8 mouse cellular contexts compared by ENCODE assay signal in genomic region chr1:131613361-131614133, GRCm38 (mm10). TPM values are rescaled to one million over a fixed set of nuclear protein-coding genes. Genes with fewer than 3 reads are reported as not detected.
A peak's percentile ranks its signal among the peaks of the same experiment; 100 is the strongest.
DNase-seq lines count a peak whose midpoint lies in the region; ATAC-seq and TF ChIP-seq lines count a peak whose summit lies in the region.

No protein-coding gene starts in this region.

- TF ChIP-seq RAD21 in MEL (IDR thresholded peaks at IDR 0.05; ENCODE audit: low read depth, low read length): peak; percentile 77

- no peak overlapping the region for H3K4me2 ChIP-seq in heart, embryonic 16.5 days (ENCODE audit: low read depth, low read length)
- H3K4me2 ChIP-seq in lung, embryonic 15.5 days: no peak overlapping the region

- peaks cover 0 to 18% of the 10 kb centered on the region in 2 experiments; a peak in 2 of 4 replicates for H3K36me3 ChIP-seq in MEL (ENCODE audit: control insufficient read depth in 1 of 2, insufficient read depth in 2 of 2, low read length in 2 of 2)
- H3K36me3 ChIP-seq in heart, embryonic 16.5 days (ENCODE audit: control insufficient read depth, insufficient read depth): no peaks in the 10 kb centered on the region
- H3K36me3 ChIP-seq in lung, embryonic 15.5 days: no peaks in the 10 kb centered on the region

- H3K27me3 ChIP-seq in MEL (ENCODE audit: control insufficient read depth in 1 of 2, insufficient read depth in 2 of 2, low read length in 2 of 2): no peaks in the 10 kb centered on the region; a peak in 1 of 4 replicates
- no peaks in the 10 kb centered on the region for H3K27me3 ChIP-seq in heart, embryonic 16.5 days (ENCODE audit: control insufficient read depth, insufficient read depth, low read length)
- H3K27me3 ChIP-seq in lung, embryonic 15.5 days: no peaks in the 10 kb centered on the region

- TF ChIP-seq CTCF in MEL (IDR thresholded peaks at IDR 0.05 in 2 of 3, conservative IDR thresholded peaks at IDR 0.05 in 1 of 3; ENCODE audit: control insufficient read depth in 1 of 3, insufficient read depth in 1 of 3, low read depth in 2 of 3, low read length in 3 of 3, poor library complexity in 1 of 3, severe bottlenecking in 1 of 3): peak; percentile 52 to 78 (median 74)
- peak; percentile 79 for TF ChIP-seq CTCF in layer of hippocampus, adult 2 months (conservative IDR thresholded peaks at IDR 0.05)

- peak; percentile 90 for DNase-seq in MEL (ENCODE audit: low read depth, low spot score)
- peak; percentile 84 for DNase-seq in c-Kit-negative CD71-positive TER-119-positive erythroid progenitor cells, embryonic 14.5 days (ENCODE audit: low read depth, low spot score)
- peak; percentile 36 for DNase-seq in fibroblast of lung, adult 2 months (ENCODE audit: low read depth)
- DNase-seq in layer of hippocampus, adult 2 months (ENCODE audit: low spot score in 2 of 2): peak; percentile 46 to 68
- peak; percentile 55 to 71 for DNase-seq in right cerebral cortex, postnatal 10 days (ENCODE audit: low spot score in 2 of 2)
- DNase-seq in urinary bladder, postnatal 10 days (ENCODE audit: low spot score): peak; percentile 45

- no peak for TF ChIP-seq EP300 in MEL (IDR thresholded peaks at IDR 0.05; ENCODE audit: low read depth in 1 of 2, low read length in 2 of 2)

- no peak for TF ChIP-seq POLR2A in MEL (IDR thresholded peaks at IDR 0.05; ENCODE audit: control insufficient read depth in 1 of 2, insufficient read depth in 1 of 2, low read depth in 1 of 2, low read length in 2 of 2, poor library complexity in 1 of 2)

- no peaks in the 10 kb centered on the region for H3K9me3 ChIP-seq in MEL (replicated peaks; ENCODE audit: insufficient read depth, low read length)
- no peaks in the 10 kb centered on the region for H3K9me3 ChIP-seq in heart, embryonic 16.5 days (replicated peaks; ENCODE audit: control insufficient read depth, low read length)
- H3K9me3 ChIP-seq in lung, embryonic 15.5 days: no peaks in the 10 kb centered on the region

- WGBS in heart, embryonic 16.5 days: 75% methylated on average over 16 of the region's 16 CpGs
- WGBS in lung, embryonic 15.5 days: 68% methylated on average over 16 of the region's 16 CpGs

- H3K4me1 ChIP-seq in MEL (ENCODE audit: control insufficient read depth in 1 of 2, insufficient read depth in 2 of 2, low read length in 2 of 2): peaks cover 5 to 23% of the 10 kb centered on the region in 2 experiments
- H3K4me1 ChIP-seq in heart, embryonic 16.5 days (ENCODE audit: control insufficient read depth, insufficient read depth, low read length): no peaks in the 10 kb centered on the region; the same call in 1 of the 2 replicates
- no peaks in the 10 kb centered on the region for H3K4me1 ChIP-seq in lung, embryonic 15.5 days

- H3K27ac ChIP-seq in MEL (ENCODE audit: control insufficient read depth, low read depth, low read length): no peak overlapping the region
- no peak overlapping the region for H3K27ac ChIP-seq in heart, embryonic 16.5 days (ENCODE audit: low read length)
- H3K27ac ChIP-seq in layer of hippocampus, adult 2 months: no peak overlapping the region
- no peak overlapping the region for H3K27ac ChIP-seq in lung, embryonic 15.5 days

- ATAC-seq in heart, embryonic 16.5 days (replicated peaks; ENCODE audit: extremely low read depth, insufficient read depth, low FRiP score): peak; percentile 78
- peak; percentile 80; the same call in 1 of the 2 replicates for ATAC-seq in lung, embryonic 15.5 days (ENCODE audit: borderline replicate concordance, extremely low read depth, low FRiP score, low TSS enrichment)

- H3K9ac ChIP-seq in MEL (ENCODE audit: control insufficient read depth, low read depth, low read length, poor library complexity, severe bottlenecking): no peak overlapping the region
- H3K9ac ChIP-seq in heart, embryonic 16.5 days (ENCODE audit: low read length): no peak overlapping the region
- no peak overlapping the region for H3K9ac ChIP-seq in lung, embryonic 15.5 days

- no peaks in the 10 kb centered on the region for H3K79me2 ChIP-seq in MEL (ENCODE audit: control insufficient read depth, insufficient read depth, low read length, poor library complexity)

- H3K4me3 ChIP-seq in MEL (ENCODE audit: control insufficient read depth in 1 of 2, insufficient read depth in 1 of 2, low read depth in 2 of 2, low read length in 2 of 2): no peak overlapping the region
- no peak overlapping the region for H3K4me3 ChIP-seq in heart, embryonic 16.5 days (ENCODE audit: low read length)
- H3K4me3 ChIP-seq in layer of hippocampus, adult 2 months: no peak overlapping the region
- no peak overlapping the region for H3K4me3 ChIP-seq in lung, embryonic 15.5 days

TF ChIP-seq in MEL, 35 proteins besides CTCF, POLR2A, EP300 and RAD21:
- TF ChIP-seq TAL1 (IDR thresholded peaks at IDR 0.05; ENCODE audit: low read length) (no peak), KAT2A (conservative IDR thresholded peaks at IDR 0.05; ENCODE audit: low read depth, low read length) (no peak), USF1 (IDR thresholded peaks at IDR 0.05; ENCODE audit: low read depth, low read length) (no peak), ETS1 (IDR thresholded peaks at IDR 0.05; ENCODE audit: low read depth, low read length) (no peak), ELF1 (IDR thresholded peaks at IDR 0.05; ENCODE audit: low read depth, low read length) (no peak), NRF1 (IDR thresholded peaks at IDR 0.05; ENCODE audit: insufficient read depth, low read depth, low read length, poor library complexity, severe bottlenecking) (no peak), MAX (IDR thresholded peaks at IDR 0.05; ENCODE audit: low read length) (no peak), CHD2 (IDR thresholded peaks at IDR 0.05; ENCODE audit: low read length) (no peak), USF2 (IDR thresholded peaks at IDR 0.05; ENCODE audit: borderline replicate concordance in 1 of 2, insufficient read depth in 1 of 2, low read depth in 1 of 2, low read length in 2 of 2) (no peak), GATA1 (IDR thresholded peaks at IDR 0.05; ENCODE audit: low read depth, low read length) (no peak), SMC3 (IDR thresholded peaks at IDR 0.05; ENCODE audit: low read depth, low read length) (peak; percentile 91), GABPA (IDR thresholded peaks at IDR 0.05; ENCODE audit: low read depth, low read length) (no peak), TBP (IDR thresholded peaks at IDR 0.05; ENCODE audit: low read depth, low read length) (no peak), NELFE (IDR thresholded peaks at IDR 0.05; ENCODE audit: low read depth, low read length) (no peak), ZC3H11A (IDR thresholded peaks at IDR 0.05; ENCODE audit: low read depth, low read length) (peak; percentile 77), ZKSCAN1 (IDR thresholded peaks at IDR 0.05; ENCODE audit: low read depth, low read length) (peak; percentile 8; the same call in 1 of the 2 replicates), ZNF384 (IDR thresholded peaks at IDR 0.05; ENCODE audit: low read depth, low read length) (peak; percentile 98), RCOR1 (IDR thresholded peaks at IDR 0.05; ENCODE audit: low read depth, low read length) (no peak), MEF2A (IDR thresholded peaks at IDR 0.05; ENCODE audit: extremely low read depth, insufficient replicate concordance, low read depth, low read length, poor library complexity, severe bottlenecking) (no peak), MYC (IDR thresholded peaks at IDR 0.05; ENCODE audit: low read depth, low read length) (no peak), POLR2AphosphoS5 (IDR thresholded peaks at IDR 0.05; ENCODE audit: borderline replicate concordance, low read depth, low read length) (no peak), CHD1 (IDR thresholded peaks at IDR 0.05; ENCODE audit: low read depth, low read length) (no peak), TCF12 (IDR thresholded peaks at IDR 0.05; ENCODE audit: low read depth, low read length) (no peak), MAFK (IDR thresholded peaks at IDR 0.05; ENCODE audit: borderline replicate concordance, low read depth, low read length) (no peak), HCFC1 (IDR thresholded peaks at IDR 0.05; ENCODE audit: low read depth, low read length) (no peak), JUND (IDR thresholded peaks at IDR 0.05; ENCODE audit: low read depth, low read length) (no peak)

RNA-seq across cellular contexts. Expression of gene Avpr1b, which starts 14.5 kb away (rescaled TPM):
- total RNA-seq in MEL (2012; rRNA removed): not detected in 2 replicates
- not detected for polyA plus RNA-seq in MEL (2012; ENCODE audit: insufficient read depth in 1 of 2, insufficient read length in 2 of 2, low read depth in 1 of 2, low replicate concordance in 2 of 2, missing spikeins in 1 of 2)
- not detected in 2 replicates for polyA plus RNA-seq in heart, embryonic 16.5 days (2015; fragmentation: Nextera tagmentation; extraction: Ambion mirVana)
- total RNA-seq in layer of hippocampus, adult 2 months (2021): under 1 TPM; 0.20 to 0.37 TPM
- polyA plus RNA-seq in lung, embryonic 15.5 days (2015; fragmentation: Nextera tagmentation; extraction: Ambion mirVana): not detected in 2 replicates

RNA-seq across cellular contexts. Expression of gene Ctse, which starts 24.6 kb away (rescaled TPM):
- total RNA-seq in MEL (2012; rRNA removed): 50.9 and 92.7 TPM in 2 replicates
- polyA plus RNA-seq in MEL (2012; ENCODE audit: insufficient read depth in 1 of 2, insufficient read length in 2 of 2, low read depth in 1 of 2, low replicate concordance in 2 of 2, missing spikeins in 1 of 2): 10 to 100 TPM in 1 of 2 experiments, not detected in 1; 55.2 TPM
- 0.80 and 0.87 TPM in 2 replicates for polyA plus RNA-seq in heart, embryonic 16.5 days (2015; fragmentation: Nextera tagmentation; extraction: Ambion mirVana)
- not detected for total RNA-seq in layer of hippocampus, adult 2 months (2021)
- 0.72 and 0.80 TPM in 2 replicates for polyA plus RNA-seq in lung, embryonic 15.5 days (2015; fragmentation: Nextera tagmentation; extraction: Ambion mirVana)

Comparison
In these comparisons a context has a peak if more than half of its experiments do, and no peak if none do; other contexts are left out.
1. DNase-seq: peak in every context shown above with its lines; median percentile 90 in MEL; 84 in c-Kit-negative CD71-positive TER-119-positive erythroid progenitor cells, embryonic 14.5 days; 63 in right cerebral cortex, postnatal 10 days; 57 in layer of hippocampus, adult 2 months; 45 in urinary bladder, postnatal 10 days; 36 in fibroblast of lung, adult 2 months.